Mouse (Mus musculus) MEL (cell line): ENCODE results near the gene Tbx19.

Experiments used
- CTCF ChIP-seq, 3 experiments: IDR thresholded peaks in 2 of 3; conservative IDR thresholded peaks in 1 of 3; 2 replicates each; pipeline ENCODE4 v1.5.1; 2011 to 2012; ENCODE audit warnings: low read length in 3 of 3, low read depth in 2 of 3, mild to moderate bottlenecking in 2 of 3, improper control_type of control experiment in 1 of 3, inconsistent platforms in 1 of 3, mixed read lengths in 1 of 3, moderate library complexity in 1 of 3; ENCODE audit not compliant: control insufficient read depth in 1 of 3, insufficient read depth in 1 of 3, poor library complexity in 1 of 3, severe bottlenecking in 1 of 3
- MYC ChIP-seq: IDR thresholded peaks from 2 replicates; pipeline ENCODE4 v1.6.1; 2011; ENCODE audit warnings: low read depth, mild to moderate bottlenecking, low read length, improper control_type of control experiment, moderate library complexity

GRCm38 (mm10) chr1:165192102-165192501 lies 31.5 kb upstream of the Tbx19 start:
- TF ChIP-seq MYC (no peak), CTCF (IDR thresholded peaks at IDR 0.05 in 2 of 3, conservative IDR thresholded peaks at IDR 0.05 in 1 of 3; ENCODE audit: control insufficient read depth in 1 of 3, insufficient read depth in 1 of 3, low read depth in 2 of 3, low read length in 3 of 3, poor library complexity in 1 of 3, severe bottlenecking in 1 of 3) (no peak)
